Mouse (Mus musculus) kidney, postnatal 25 days (tissue): Measurements from ENCODE around the gene Dapk2.
A peak's percentile ranks its signal among the peaks of the same experiment; 100 is the strongest.

Source experiments
- DNase-seq, 2 experiments: peaks; one replicate each; pipeline ENCODE4 v3.0.0; 2021; ENCODE audit warnings: mixed read lengths in 2 of 2

Dapk2 gene

DNA sequence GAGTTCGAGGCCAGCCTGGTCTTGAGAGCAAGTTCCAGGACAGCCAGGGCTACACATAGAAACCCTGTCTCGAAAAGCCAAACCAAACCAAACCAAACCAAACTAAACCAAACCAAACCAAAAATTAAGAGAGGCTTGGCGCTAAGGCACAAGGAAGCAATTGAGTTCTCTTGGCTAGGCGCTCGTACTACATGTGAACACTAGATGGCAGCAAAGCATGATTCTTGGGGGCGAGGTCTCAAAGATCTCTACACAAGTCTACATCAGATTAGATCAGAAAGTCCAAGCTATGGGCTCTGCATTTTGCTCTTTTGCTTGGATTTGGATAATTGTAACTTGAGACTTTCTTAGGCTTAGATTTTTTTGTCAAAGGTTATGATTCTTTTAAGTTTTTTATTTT lies 13.8 kb upstream of the Dapk2 start:
- DNase-seq = peak; percentile 62 to 76

DNA sequence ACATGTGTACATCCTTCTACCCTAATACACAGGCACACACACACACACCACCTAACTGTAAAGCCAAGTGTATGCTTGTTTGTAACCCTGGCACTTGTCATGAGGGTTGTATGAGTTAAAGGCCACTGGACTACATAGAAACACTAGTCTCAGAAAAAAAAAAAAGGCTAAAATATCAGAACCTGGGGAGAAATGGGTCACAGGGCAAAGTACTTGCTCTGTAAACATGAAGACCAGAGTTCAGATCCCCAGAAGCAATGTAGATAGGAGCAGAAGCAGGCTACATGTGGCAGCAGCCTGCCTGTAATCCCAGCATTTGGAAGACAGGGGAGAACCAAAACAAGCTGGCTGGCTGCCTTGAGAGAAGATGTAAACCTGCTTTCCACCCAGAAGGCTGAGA lies 11.9 kb upstream of the Dapk2 start:
- DNase-seq = no peak

DNA sequence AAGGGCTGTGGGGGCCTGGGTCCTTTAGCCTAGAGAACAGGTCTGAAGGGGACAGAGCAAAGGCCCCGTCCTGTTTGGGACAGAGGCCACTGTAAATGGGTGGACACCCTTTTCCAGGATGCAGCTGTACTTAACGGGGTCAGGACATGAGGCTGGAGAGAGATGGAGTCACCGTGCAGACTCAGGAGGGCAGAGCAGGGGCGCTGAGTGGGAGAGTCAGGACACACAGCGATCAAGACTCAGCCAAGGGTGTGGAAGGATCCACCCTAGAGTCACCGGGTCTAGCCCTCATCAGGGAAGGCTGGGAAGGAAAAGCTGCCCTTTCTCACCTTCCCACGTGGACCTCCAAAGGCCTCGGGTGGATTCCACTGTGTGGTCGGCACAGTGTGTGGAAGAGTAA lies 6.0 kb upstream of the Dapk2 start:
- no peak for DNase-seq

DNA sequence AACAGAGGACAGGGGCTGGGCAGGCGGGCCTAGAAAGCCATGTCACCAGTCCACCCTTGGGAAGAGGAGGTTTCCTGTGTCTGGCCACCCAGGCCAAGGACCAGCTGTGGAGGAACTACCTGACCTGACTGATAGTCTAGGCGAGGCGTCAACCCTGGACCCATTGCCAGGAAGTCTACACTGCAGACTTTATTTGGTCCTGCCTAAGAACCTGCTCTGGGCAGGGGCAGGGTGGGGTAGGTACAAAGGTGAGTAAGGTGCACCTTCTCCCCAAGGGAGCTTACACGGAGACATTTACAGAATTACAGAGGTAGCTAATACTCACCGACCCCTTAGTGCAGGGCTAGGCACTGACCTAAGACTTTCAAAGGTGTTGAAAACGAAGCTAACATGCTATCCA lies 4.4 kb upstream of the Dapk2 start:
- no peak for DNase-seq

DNA sequence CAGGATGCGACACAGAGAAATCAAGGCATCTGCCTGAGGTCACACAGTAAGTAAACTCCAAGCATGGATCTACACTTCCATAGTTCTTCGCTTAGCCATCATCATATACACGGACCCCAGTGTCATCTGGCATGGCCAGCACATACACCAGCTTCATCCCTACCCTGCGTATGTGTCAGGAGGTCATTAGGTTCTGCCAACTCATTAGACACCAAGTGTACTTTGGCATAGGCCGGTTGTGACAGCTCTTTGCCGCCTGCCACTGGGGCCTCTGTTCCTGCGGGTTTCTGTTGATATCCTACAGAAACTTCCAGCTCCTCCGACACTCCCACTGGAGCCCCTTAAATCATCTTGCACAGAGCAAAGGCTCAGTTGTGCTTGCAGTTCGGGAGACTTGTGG lies 4.0 kb upstream of the Dapk2 start:
- DNase-seq = no peak

DNA sequence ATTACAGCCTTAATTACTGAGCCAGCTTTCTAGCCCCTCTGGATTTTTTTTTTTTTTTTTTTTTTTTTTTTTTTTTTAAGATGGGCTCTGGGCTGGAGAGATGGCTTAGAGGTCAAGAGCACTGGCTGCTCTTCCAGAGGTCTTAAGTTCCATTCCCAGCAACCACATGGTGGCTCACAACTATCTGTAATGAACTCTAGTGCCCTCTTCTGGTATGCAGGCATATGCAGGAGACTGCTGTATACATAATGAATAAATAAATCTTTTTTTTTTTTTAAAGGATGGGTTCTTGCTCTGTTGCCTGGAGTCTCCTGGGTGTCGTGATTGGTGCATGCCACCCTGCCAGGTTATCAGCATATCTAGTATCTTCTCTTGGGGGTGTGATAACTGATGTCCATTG lies 2.5 kb upstream of the Dapk2 start:
- DNase-seq = no peak

DNA sequence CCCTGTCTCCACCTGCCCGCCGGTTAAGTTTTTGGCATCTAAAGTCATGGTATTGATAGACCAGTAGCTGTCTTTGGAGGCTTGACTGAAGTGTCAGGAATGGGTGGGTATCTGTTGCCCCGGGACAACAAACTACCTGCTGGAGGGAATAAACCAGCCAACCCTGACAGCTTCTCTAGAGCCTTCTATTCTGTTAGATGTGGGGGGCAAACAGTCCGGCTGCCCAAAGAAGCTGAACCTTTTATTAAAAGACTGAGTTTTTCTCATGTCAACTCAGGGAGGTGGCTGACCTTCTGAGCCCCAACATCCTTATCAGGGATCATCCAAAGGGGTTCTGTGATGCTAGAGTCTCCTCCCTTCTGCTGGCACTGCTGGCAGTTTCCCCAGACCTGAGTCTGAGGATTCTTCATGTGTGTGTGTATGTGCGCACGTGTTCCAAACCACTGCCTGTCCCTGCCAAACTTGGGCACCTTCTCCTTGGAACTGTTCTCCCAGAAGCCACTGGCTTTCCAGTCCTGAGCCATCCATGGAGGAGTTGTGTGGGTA lies 935 bp downstream of the Dapk2 start:
- no peak for DNase-seq

DNA sequence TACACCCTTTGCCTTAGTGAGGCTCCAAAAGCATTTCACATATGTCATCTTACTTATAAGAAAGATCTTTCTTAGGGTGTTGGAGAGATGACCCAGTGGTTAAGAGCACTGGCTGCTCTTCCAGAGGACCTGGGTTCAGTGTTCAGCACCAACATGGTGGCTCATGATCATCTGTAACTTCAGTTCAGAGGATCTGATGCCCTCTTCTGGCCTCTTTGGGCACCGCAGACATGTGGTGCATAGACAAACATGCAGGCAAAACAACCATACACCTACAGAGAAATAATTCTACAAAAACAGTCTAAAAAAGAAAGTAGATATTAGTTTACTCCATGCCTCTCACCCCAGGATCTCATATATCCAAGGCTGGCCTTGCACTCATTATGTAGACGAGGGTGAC lies 2.1 kb downstream of the Dapk2 start:
- no peak for DNase-seq

DNA sequence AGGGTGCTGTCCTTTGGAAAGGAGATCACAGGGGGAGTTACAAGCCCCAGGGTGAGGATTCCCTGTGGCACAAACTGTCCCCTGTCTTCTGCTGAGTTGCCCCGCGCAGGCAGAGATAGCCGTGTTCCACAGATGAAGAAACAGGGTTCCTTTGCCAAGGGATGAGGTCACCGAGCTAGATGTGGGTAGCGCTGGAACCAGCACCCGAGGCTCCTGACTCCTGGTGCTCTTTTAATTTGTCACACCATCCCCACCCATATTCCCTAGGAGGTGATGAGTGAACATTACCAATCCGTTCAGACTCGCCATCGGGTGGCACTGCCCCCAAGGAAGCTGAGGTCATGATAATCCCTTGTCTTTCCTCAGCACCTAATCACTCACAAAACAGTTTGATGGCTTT lies 5.0 kb downstream of the Dapk2 start:
- no peak for DNase-seq

DNA sequence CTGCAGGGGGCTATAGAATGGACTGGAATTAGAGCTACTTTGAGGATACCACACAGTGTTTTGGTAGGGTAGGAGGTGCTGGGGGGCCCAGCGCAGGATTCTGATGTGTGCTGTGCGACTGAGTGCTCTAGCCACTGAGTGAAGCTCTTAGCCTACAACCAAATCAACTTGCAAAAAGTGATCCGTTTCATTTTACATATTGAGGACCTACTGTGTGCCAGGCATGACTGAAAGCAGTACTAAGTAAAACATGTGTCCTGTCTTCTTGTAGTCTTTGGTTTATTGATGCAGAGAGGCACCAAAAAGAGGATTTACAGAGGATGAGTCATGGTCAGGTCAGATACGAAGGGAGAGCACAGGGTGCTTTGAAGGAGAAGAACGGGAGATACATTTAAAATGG lies 9.2 kb downstream of the Dapk2 start:
- DNase-seq = no peak

DNA sequence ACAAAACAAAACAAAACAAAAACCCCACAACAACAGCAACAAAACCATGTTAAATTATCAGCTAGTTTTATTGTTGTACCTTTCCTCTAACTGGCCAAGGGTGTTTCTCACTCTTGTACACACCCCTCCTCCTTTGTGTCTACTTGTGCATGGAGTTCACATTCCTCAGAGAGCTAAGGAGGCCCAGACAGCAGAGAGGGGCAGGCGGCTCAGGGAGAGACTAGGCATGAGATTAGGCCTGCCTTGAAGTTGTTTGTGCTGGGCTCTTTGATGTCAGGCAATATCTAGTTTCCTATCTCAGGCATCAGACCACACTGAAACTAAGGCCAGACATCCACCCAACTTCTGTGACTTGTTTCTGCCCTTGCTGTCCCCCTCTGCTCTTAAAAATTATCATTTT lies 10.2 kb downstream of the Dapk2 start:
- DNase-seq = no peak

DNA sequence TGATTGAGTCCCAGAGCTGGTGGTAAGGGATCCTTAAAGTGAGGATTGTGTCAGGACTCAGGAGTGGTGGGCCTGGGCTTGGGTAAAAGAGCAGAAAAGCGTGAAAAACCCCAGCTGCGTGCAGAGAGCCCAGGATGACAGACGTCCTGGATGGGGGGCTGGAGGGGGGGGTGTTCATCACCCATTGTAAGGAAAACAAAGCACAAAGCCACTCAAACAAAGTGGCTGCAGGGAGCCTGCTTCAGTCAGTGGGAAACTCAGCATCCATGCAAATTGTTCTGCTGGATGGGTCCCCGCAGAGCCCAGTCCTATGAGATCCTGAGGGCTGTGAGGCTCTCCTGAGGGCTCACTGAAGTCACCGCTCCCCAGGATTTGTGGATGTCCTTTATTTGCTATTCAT lies 12.5 kb downstream of the Dapk2 start:
- DNase-seq = no peak

DNA sequence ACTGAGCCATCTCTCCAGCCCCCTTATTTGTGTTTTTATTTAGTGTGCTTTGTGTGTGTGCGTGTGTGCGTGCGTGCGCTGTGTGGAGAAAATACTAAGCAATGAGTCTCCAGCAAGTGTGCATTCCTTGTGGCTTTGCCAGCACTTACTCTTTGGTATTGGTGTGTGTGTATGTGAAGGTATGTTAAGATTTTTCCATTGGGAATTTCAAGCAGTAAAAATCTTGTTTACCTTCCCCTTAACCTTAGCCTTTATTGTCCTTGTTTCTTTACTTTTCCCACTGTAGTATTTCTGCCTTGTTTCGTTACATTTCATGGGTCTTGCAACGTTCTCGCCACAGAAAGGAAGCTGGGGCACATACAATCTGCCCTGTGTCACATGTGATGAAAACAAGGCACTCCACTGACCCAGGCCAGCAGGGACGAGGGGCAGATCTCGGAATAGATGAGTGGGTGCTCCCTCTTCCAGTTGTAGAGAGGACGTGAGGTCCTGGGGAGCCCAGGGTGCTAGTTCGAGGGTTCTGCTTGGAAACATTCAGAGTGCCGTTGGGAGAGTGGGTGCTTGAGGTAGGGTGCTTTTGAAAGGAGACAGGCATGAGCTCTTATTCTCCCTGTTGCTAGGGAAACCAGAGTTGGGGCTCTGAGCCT lies 13.4 kb downstream of the Dapk2 start:
- DNase-seq = no peak

DNA sequence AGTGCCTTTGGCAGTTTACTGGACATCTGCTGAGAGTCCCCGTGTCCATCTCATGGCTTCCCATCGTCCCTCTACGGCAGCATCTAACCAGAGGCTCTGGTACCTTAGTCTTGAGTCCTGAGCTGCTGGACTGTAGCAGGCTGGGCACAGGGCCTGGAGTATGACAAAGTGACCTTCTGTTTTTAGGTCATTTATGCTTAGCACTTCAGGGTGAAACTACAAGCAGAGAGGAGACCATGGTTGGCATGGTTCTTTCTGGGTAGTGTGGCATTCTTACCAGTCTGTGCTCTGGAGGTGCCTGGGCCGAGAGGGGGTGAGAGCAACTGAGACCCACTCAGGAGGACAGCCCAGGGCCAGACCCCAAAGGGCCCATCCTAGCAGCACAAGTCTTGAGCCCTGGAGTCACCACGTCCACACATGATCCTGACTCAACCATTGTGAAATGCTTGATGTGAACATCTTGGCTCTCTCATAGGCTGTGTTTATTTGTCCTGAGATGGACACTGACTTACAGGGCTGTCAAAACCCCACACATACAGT lies 15.4 kb downstream of the Dapk2 start:
- DNase-seq = no peak

DNA sequence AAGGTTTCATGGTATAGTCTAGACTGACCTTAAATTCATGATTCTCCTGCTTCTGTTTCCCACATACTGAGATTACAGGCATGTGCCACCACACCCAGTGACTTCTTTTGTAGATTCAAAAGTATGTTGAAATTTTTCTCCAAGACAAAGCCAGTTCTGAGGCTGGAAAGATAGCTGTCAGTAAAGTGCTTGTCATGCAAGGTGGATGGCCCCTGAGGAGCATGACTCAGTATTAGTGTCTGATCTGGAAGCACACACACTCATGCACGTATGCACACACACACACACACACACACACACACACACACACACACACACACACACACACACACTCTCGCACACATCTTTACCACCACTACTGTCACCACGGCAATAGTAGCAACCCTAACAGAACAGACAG lies 17.0 kb downstream of the Dapk2 start:
- DNase-seq = no peak

DNA sequence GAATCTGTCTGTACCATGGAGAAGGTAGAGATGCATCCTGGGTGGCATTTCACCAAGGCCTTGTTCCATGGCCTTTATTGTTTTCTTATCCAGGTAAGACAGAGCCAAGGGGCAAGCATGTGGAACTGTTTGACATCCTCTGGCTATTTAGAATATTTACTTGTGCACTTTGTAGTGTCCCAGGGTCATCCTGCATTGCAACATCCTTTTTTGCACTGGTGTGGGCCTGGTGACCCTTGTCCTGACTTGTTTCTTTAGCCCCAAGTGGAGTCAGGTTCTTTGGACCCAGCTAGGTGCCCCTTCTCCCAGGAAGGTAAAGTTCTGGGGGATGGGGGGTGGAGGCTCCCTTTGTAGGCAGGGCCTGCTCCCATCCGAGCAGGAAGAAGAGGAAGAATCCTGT lies 20.0 kb downstream of the Dapk2 start:
- peak in 1 of 2 experiments; percentile 57 for DNase-seq

DNA sequence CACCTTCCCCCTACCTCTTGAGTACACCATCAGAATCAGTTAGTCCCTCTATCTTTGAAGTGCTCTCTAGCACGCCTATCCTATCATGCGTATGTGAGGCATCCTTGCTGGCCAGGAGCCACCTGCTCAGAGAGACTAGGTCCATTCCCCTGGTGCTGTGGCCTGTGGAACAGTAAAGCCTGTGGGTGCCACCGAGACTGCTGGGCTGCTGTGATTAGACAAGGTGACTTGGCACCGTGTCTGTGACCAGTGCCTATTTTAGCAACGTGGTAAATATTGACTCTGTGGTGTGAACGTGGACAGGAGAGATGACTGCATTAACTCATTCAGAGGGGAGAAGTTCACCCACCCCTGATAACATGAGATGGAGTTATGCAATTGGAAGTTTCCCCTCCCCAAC lies 21.8 kb downstream of the Dapk2 start:
- DNase-seq = peak in 1 of 2 experiments; percentile 57

DNA sequence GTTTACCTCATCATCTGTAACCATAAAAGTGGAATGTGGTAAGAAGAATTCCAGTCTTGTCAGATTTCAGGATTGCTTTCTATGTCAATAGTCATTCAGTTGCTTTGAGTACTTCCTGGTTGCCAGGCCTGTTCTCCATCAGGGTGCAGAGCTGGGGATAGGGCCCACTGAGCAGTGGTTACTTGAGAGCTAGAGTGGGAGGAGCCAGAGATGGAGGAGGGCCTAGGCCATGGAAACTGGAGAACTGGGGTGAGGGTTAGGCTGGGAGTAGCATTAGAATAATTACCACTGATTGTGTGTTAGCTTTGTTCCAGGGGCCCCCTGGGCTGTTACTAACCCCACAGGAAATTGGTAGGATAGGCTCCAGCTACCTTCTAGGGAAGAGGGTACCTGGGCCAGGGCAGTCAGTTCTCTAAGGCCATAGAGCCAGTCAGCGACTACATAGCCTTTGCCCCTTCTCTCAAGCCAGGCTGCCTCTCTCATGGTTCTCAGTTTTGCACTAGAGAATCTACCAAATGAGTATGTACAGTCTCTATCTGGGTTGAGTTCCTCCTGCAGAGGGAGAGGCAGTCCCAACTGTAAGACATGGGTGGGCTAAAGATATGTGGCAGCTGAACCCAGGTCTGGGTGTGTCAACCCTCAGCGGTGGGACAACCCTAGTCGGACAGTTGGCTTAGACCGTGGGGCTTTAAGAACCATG lies 23.3 kb downstream of the Dapk2 start:
- DNase-seq = no peak

DNA sequence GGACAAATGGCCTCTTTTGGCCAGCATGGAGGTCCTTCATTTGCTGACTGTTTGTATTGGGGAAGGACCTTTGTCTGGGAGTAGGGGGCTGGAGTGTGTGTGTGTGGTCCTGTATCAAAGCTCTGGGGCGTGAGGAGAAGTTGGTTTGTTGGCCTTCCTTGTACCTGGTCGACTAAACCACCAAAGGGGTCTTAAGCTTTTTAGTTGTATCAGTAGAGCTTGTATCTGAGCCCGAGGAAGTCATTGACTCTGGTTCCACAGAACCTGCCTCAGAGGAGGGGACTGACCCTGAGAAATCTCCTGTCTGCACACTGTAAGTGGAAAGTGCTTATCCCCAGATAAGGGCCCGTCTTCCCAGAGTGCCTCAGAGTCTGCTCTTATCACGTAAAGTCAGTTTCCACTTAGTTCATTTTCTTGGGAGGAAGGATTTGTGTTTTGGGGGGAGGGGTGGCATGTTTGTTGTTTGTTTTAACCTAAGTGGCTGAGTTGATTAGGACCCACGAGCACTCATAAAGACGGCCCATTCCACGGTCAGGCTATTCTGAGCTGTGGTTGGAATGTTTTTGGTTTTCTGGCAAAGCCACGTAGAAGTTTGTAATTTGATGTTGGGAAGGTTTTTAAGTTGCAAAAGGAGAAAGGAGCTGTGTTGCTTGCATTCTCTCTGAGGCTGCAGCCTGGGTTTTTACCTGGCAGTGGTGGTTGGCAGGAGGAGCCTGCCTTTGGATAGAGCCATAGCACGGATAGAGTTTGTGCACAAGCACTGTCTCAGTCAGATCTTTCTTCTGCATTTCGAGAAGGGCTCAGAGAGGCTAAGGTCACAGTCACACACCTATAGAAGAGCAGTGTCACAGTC lies 24.0 kb downstream of the Dapk2 start:
- no peak for DNase-seq

DNA sequence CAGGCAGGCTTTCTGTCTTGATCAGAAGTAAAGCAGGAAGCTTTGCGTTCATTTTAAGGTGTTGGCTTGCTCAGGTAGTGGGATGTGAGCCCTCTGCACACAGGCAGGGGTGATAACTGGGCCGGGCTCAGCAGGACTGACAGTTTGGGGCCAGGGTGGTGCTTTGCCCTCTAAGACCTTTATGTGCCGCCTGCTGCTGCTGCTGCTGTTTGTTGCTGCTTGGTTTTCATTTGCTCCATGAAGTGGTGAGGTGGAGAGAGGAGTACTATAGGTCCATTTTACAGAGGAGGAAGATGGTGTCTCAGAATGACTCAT lies 24.6 kb downstream of the Dapk2 start:
- DNase-seq = no peak

DNA sequence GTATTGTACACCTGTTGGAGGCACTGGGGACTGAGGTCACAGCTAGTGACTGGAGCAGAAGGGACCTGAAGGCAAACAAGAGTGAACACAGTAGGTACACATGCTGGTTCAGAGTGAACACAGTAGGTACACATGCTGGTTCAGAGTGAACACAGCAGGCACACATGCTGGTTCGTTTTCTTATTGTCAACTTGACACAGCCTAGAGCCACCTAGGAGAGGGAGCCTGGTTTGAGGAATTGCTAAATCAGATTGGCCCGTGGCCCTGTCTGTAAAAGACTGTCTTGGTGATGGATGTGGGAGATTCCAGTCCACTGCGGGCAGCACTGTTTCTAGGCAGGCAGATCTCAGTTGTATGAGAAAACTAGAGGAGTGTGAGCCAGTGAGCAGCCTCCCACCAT lies 25.0 kb downstream of the Dapk2 start:
- no peak for DNase-seq

DNA sequence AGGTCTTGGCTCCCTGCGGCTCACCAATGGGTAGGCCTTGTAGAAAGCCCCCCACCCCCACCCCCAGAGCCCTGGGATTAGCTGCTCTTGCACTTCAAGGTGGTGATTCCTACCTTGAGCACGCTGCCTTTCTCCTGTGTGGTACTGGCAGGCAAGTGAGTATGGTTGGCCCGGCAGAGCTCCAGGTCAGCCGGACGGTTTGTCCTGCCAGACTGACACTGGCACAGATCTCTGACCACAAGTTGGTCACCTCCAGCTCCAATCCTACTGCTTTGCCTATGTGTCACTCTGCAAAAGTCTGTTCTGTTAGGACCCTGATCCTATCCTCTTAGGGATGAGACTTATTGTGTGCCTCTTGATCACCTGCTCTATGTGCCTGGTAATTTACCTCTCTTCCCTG lies 26.5 kb downstream of the Dapk2 start:
- DNase-seq = no peak

DNA sequence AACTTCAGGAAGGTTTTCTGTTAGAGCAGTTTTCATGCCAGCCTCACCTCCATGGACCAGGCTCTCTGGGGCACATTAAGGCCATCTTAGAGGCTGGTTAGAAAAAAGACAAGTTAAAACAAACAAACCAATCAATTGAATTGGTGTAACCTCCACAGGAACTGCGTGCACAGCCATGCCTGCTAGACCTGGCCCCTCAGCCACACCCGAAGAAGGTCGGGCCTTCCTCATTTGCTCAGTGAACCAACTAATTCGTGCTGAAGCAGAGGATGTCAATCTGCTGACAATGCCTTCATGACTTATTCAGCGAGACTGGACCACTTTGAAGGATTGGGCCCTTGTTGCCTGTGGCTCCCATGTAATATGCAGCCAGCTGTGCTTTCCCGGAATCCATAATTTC lies 28.4 kb downstream of the Dapk2 start:
- no peak for DNase-seq

DNA sequence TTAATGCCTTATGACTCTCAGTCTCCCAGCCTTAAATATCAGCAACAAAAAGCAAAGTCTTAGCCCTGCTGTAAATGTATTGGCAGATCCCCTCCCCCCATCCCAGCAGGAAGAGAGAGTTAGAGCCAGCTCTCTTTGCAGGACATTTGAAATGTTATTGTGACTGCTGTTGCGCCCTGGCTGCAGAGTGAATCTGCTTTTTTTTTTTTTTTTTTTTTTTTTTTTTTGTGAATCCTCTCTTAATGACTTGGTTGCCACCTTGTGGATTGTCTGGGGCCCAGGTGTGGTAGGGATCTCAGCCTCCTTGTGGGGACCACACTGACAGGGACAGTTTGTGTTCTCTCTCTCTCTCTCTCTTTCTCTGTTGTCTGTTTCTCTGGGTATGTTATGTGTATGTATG lies 31.0 kb downstream of the Dapk2 start:
- DNase-seq = no peak
